Mouse (Mus musculus) mouse trophoblast stem cell (cell line): ENCODE measurements around the gene Clcf1.

Experiments used
- in situ Hi-C, 2 experiments: fragments of 300-500 bp; cut with MseI, MboI; formaldehyde crosslinking; loops; 2 replicates in 1 of 2; 3 replicates in 1 of 2; pipeline ENCODE4 v1.15.1; 2025

Gene Clcf1

DNA sequence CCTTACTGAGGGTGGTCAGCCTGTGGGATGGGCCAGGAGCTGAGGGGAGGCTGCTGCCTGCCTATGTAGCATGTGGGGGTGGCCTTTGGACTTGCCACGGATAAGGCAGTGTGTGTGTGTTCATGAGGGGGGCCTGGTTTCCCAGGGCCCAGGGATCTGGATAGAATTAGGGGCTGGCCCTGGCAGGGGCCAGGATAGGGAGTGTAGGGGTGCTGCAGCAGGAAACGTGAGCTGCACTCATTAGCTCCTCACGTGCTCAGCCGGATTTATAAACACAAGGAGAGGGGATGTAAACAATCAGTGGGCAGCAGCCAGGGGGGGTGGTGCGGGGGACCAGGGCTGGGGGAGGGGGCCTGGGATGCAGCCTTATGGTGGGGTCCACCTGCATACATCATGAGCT, 3.1 kb downstream of the Clcf1 start:
- in situ Hi-C loops = no loop called here

GRCm38 (mm10) chr19:4217855-4218254, 3.8 kb downstream of the Clcf1 start:
- in situ Hi-C loops = no loop called here

GRCm38 (mm10) chr19:4218293-4218692, 4.3 kb downstream of the Clcf1 start:
- in situ Hi-C loops = no loop called here

DNA sequence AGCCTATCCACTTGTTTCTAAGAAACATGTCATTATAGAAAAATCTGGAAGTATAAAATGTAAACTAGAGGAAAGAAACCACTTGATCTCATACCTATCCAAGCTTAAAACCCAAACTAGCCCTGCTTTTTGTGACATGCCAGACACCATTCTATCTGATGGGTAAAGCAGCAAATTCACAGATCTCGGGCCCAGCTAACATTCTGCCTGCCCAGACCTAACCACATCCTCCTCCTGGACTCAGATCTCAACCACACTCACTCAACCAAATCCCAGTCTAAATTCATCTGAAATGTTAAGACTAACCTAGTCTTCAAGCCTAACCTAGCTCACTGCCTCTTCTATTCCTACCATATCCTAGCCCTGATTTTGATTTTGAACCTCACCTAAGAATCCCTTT, 4.7 kb downstream of the Clcf1 start:
- in situ Hi-C loops = no loop called here

GRCm38 (mm10) chr19:4219943-4220342, 5.9 kb downstream of the Clcf1 start:
- in situ Hi-C loops = no loop called here

DNA sequence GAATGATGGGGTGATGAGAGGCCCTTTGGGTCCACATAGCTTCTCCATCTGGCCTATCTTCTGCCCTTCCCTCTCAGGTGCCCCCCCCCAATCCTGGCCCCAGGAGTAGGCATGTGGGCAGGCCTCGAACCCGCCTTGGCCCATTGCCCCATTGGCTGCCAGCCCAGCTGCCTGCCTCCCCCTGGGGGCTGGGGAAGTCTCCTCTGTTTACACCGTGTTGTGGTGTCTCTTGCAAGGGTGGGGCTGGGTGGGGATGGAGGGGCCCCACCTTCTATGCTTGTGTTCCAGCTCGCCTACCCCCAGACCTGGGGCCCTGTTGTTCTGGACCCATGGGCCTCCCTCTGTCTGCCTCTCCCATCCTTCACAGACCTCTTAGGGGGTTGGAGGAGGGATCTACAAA, 6.4 kb downstream of the Clcf1 start:
- in situ Hi-C loops = no loop called here

GRCm38 (mm10) chr19:4220957-4221743, 7.1 kb downstream of the Clcf1 start:
- in situ Hi-C loops = no loop called here

GRCm38 (mm10) chr19:4222165-4222564, 8.1 kb downstream of the Clcf1 start:
- in situ Hi-C loops = no loop called here

- in situ Hi-C loops = no loop called here
Observed at GRCm38 (mm10) chr19:4226779-4227178, 12.7 kb downstream of the Clcf1 start.

DNA sequence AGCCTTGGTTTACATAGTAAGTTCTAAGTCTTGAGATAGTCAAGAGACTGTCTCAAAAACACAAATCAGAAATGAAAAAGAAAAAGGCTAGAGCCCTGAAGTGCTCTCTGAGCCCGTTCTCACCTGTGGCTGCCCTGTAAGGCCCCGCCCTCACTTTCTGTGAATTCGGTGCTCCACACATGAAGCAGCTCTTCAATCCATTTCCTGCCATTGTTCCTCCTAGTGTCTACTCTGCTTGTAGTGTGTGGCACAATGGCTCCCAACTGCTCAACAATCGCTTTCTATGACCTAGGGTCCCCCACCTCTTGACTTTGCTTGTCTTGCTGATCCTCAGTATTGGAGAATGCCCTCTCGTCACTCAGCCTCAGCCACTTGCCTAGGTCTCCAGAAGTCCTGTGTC, 13.4 kb downstream of the Clcf1 start:
- in situ Hi-C loops = no loop called here

GRCm38 (mm10) chr19:4227894-4228678, 14.0 kb downstream of the Clcf1 start:
- in situ Hi-C loops = no loop called here

- in situ Hi-C loops = no loop called here
Observed at GRCm38 (mm10) chr19:4228891-4229290, 14.9 kb downstream of the Clcf1 start.

DNA sequence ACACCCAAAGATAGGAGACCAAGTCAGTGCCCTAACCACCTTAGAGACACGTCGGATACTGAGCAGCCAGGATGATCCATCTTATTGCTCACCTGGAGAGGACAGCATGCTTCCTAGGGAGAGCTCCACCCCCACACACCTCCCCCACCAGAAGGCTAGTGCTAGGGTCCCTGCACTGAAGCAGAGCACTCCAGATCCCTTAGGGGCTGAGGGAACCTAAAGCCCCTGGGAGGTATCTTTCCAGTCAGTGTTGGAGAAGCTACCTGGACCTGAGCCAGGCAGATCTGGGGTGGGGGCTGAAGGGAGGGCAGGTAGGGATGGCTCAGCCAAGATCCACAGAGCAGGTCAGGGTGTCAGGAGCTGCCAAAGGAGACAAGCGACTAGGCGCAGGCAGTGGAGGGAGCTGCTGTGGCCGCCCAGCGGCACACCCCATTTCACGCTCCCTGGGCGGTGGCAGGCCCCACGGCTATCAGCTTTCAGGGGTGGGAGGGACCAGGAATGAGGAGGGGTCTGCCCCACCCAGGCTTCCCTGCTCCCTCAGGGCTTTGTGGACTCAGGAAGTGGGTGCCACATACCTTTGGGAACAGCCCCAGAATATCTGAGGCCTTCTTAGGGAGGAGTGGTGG, 15.5 kb downstream of the Clcf1 start:
- in situ Hi-C loops = no loop called here

DNA sequence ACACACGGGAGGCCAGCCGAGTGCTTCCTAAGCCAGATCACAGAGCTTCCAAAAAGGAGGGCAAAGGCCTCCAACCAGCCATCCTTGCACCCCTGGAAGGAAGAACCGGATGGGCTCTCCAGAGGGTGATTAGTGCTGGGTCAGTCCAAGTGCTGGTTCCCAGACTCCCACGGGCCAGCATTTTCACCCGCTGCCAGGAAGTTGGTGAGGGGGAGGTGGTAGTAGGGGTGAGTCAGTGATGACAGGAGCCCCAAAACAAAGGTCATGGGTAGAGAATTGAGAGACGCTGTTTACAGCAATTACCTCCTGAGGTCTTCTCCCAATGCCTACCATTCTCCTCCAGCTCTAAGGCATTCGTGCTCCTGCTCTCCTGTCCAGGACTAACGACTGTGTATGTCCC, 16.4 kb downstream of the Clcf1 start:
- in situ Hi-C loops = no loop called here

GRCm38 (mm10) chr19:4231253-4232185, 17.5 kb downstream of the Clcf1 start, which contains the start of gene Pold4:
TSS of gene Pold4 (plus strand) at chr19:4231899.
- in situ Hi-C loops = no loop called here

DNA sequence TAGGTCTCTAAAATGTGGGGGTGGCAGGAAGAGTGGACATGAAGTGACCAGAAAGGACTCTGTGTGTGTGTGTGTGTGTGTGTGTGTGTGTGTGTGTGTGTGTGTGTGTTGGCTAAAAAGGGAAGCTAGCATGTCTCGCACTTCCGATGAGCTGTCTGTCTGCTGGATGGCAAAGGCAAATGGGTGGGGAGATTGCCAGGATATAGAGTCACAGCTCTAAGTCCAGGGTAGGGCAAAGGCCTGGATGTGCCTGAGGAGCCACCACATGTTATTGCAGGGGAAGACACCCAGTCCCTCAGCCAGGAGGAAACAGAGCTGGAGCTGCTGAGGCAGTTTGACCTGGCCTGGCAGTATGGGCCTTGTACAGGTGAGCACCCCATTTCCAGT, 18.1 kb downstream of the Clcf1 start:
- in situ Hi-C loops = no loop called here

- in situ Hi-C loops = no loop called here
Observed at GRCm38 (mm10) chr19:4232651-4233050, 18.6 kb downstream of the Clcf1 start.

- in situ Hi-C loops = no loop called here
Observed at GRCm38 (mm10) chr19:4234548-4234947, 20.5 kb downstream of the Clcf1 start.

DNA sequence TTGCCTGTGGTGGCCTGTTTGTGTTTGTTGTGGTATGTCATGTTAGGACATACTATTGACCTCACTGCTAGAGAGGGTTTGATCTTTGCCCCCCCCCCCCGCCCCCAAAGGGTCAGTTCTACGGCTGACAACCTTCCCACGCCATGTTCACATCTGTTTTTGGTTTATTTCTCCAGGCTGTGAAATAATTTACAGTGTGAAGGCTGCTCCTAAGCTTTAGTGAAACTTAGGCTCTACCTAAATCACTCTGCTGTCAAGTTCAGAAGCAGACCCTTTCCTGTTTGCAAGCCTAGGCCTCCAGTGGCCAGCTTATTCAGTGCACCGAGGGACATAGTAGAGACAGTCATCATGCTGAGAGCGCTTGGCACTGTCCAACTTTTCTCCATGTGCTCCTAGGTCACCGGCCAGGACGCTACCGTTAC, 26.2 kb downstream of the Clcf1 start:
- in situ Hi-C loops = loop anchor here in 1 of 2 experiments (5.0 kb wide), 1 partner anchor 33 kb away; no protein-coding TSS in a partner anchor

- in situ Hi-C loops = loop anchor here in 1 of 2 experiments (5.0 kb wide), 1 partner anchor 35 kb away; no protein-coding TSS in a partner anchor
Observed at GRCm38 (mm10) chr19:4242416-4242815, 28.4 kb downstream of the Clcf1 start.

- in situ Hi-C loops = loop anchor here in 1 of 2 experiments (5.0 kb wide), 1 partner anchor 37 kb away; no protein-coding TSS in a partner anchor
Observed at GRCm38 (mm10) chr19:4244775-4245174, 30.7 kb downstream of the Clcf1 start.
